Mouse (Mus musculus) bone marrow, adult 2 months (tissue): ENCODE measurements around the gene Tnik.

Experiments
- CTCF ChIP-seq: fragments of 200-500 bp; IDR thresholded peaks from 2 replicates; pipeline ENCODE4 v1.5.1; 2011; ENCODE audit warnings: low read length, control low read depth; ENCODE audit not compliant: control insufficient read depth, insufficient read depth
- POLR2A ChIP-seq: fragments of 200-500 bp; IDR thresholded peaks from 2 replicates; pipeline ENCODE4 v1.6.1; 2011; ENCODE audit warnings: low read depth, mild to moderate bottlenecking, control low read depth, low read length, borderline replicate concordance; ENCODE audit not compliant: control insufficient read depth

DNA sequence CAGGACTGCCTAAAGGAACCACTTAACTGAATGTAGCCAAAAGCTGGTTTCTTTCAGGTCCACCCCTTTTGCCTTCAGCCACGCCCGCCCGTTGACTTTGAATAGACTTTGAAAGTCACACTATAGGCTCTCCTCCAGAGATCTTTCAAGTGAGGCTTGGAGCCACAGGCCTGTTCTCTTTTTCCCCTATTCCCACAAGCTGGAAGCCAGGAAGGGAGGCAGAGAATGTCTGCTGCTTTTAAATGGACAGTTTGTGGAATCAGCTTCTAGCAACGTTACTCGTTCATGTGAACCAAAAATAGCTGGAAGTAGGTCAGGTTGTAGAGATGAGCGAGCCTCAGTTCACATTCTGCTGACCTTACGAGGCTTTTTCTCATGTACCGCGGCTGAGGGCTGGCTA is 138.3 kb downstream of the Tnik start:
- no peak for TF ChIP-seq CTCF
- no peak for TF ChIP-seq POLR2A
